ENCODE assay signal across 8 mouse cellular contexts in genomic region chr5:109752073-109752780, GRCm38 (mm10). TPM values are rescaled to one million over a fixed set of nuclear protein-coding genes. Genes with fewer than 3 reads are reported as not detected.
DNase-seq lines count a peak whose midpoint lies in the region; ATAC-seq and TF ChIP-seq lines count a peak whose summit lies in the region.
"Not testable (repeated sequence)": the region's sequence is repeated elsewhere in the genome, so short reads cannot be mapped to it uniquely, and the experiment has no call there.

No protein-coding gene starts in this region.

- not testable (repeated sequence) for H3K27me3 ChIP-seq in embryonic facial prominence, embryonic 13.5 days; heart, embryonic 11.5 days (ENCODE audit: control insufficient read depth, insufficient read depth, low read length); intestine, embryonic 14.5 days (replicated peaks; ENCODE audit: control insufficient read depth, insufficient read depth, low read length); liver, adult 2 months (ENCODE audit: control insufficient read depth, insufficient read depth, low read length)

- H3K9me3 ChIP-seq in embryonic facial prominence, embryonic 13.5 days; heart, embryonic 11.5 days (replicated peaks; ENCODE audit: control insufficient read depth, low read length); intestine, embryonic 14.5 days (ENCODE audit: control insufficient read depth, low read length): not testable (repeated sequence)

- TF ChIP-seq CTCF in liver, adult 2 months (IDR thresholded peaks at IDR 0.05; ENCODE audit: low read depth, low read length); olfactory bulb, adult 2 months (IDR thresholded peaks at IDR 0.05; ENCODE audit: insufficient read depth, low read depth, low read length): not testable (repeated sequence)

- peak overlapping the region; percentile 66 for H3K4me2 ChIP-seq in embryonic facial prominence, embryonic 13.5 days
- peak overlapping the region; percentile 29; the same call in 1 of the 2 replicates for H3K4me2 ChIP-seq in heart, embryonic 11.5 days
- H3K4me2 ChIP-seq in intestine, embryonic 14.5 days (ENCODE audit: low read length), result peak overlapping the region; percentile 32; the same call in 1 of the 2 replicates

- DNase-seq in 416B (ENCODE audit: low read depth), result peak; percentile 31
- not testable (repeated sequence) for DNase-seq in intestine, embryonic 14.5 days (ENCODE audit: low spot score)
- peak; percentile 26 for DNase-seq in liver, adult 2 months (ENCODE audit: extremely low read depth, low read depth, low spot score)
- DNase-seq in mesoderm, embryonic 11.5 days (ENCODE audit: low read depth, low spot score), result peak; percentile 0

- H3K9ac ChIP-seq in embryonic facial prominence, embryonic 13.5 days; heart, embryonic 11.5 days (ENCODE audit: low read depth, low read length); intestine, embryonic 14.5 days (ENCODE audit: low read length); liver, adult 2 months (ENCODE audit: low read depth, low read length): not testable (repeated sequence)

- ATAC-seq in activated CD4-positive, CD25-positive, alpha-beta regulatory T cell, adult 4 months, result peak; percentile 2
- ATAC-seq in embryonic facial prominence, embryonic 13.5 days (ENCODE audit: insufficient number of reproducible peaks, insufficient read depth, low FRiP score, low TSS enrichment, low read depth); heart, embryonic 11.5 days (replicated peaks; ENCODE audit: insufficient number of reproducible peaks, low FRiP score, low TSS enrichment): not testable (repeated sequence)
- peak; percentile 38; the same call in 1 of the 2 replicates for ATAC-seq in intestine, embryonic 14.5 days (replicated peaks; ENCODE audit: low FRiP score, low TSS enrichment, low read depth)

- TF ChIP-seq POLR2A in liver, adult 2 months (IDR thresholded peaks at IDR 0.05; ENCODE audit: extremely low read depth, insufficient read depth, low read length); olfactory bulb, adult 2 months (IDR thresholded peaks at IDR 0.05; ENCODE audit: insufficient read depth, low read depth, low read length): not testable (repeated sequence)

- not testable (repeated sequence) for H3K79me2 ChIP-seq in liver, adult 2 months (ENCODE audit: control insufficient read depth, insufficient read depth, low read length)

- H3K27ac ChIP-seq in embryonic facial prominence, embryonic 13.5 days; heart, embryonic 11.5 days (ENCODE audit: low read depth, low read length); intestine, embryonic 14.5 days (ENCODE audit: low read depth); liver, adult 2 months (replicated peaks; ENCODE audit: insufficient read depth, low read depth, low read length); olfactory bulb, adult 2 months (ENCODE audit: insufficient read depth, low read depth, low read length): not testable (repeated sequence)

- not testable (repeated sequence) for H3K4me1 ChIP-seq in embryonic facial prominence, embryonic 13.5 days; heart, embryonic 11.5 days (ENCODE audit: control insufficient read depth, insufficient read depth, low read length); intestine, embryonic 14.5 days (replicated peaks; ENCODE audit: control insufficient read depth, insufficient read depth, low read length); liver, adult 2 months (ENCODE audit: control insufficient read depth, insufficient read depth, low read length); olfactory bulb, adult 2 months (ENCODE audit: control insufficient read depth, insufficient read depth, low read length)

- H3K4me3 ChIP-seq in embryonic facial prominence, embryonic 13.5 days, result peak overlapping the region; percentile 62
- H3K4me3 ChIP-seq in heart, embryonic 11.5 days (ENCODE audit: low read depth, low read length), result peak overlapping the region; percentile 65
- not testable (repeated sequence) for H3K4me3 ChIP-seq in intestine, embryonic 14.5 days (ENCODE audit: low read depth, low read length); liver, adult 2 months (ENCODE audit: insufficient read depth, low read depth, low read length)
- peak overlapping the region; percentile 56 for H3K4me3 ChIP-seq in olfactory bulb, adult 2 months (ENCODE audit: insufficient read depth, low read depth, low read length)

- 54% methylated on average over 4 of the region's 4 CpGs for WGBS in embryonic facial prominence, embryonic 13.5 days
- WGBS in heart, embryonic 11.5 days (ENCODE audit: insufficient replicate concordance), result 55% methylated on average over 4 of the region's 4 CpGs
- WGBS in intestine, embryonic 14.5 days, result 57% methylated on average over 4 of the region's 4 CpGs
- WGBS in liver, adult 2 months, result 65% methylated on average over 4 of the region's 4 CpGs
- 52% methylated on average over 4 of the region's 4 CpGs for WGBS in olfactory bulb, adult 2 months

- not testable (repeated sequence) for H3K36me3 ChIP-seq in embryonic facial prominence, embryonic 13.5 days; heart, embryonic 11.5 days (ENCODE audit: control insufficient read depth, insufficient read depth, low read length); intestine, embryonic 14.5 days (ENCODE audit: control insufficient read depth, insufficient read depth, low read length); liver, adult 2 months (ENCODE audit: control insufficient read depth, insufficient read depth, low read length)

RNA-seq across cellular contexts. Expression of gene 4930522L14Rik, which starts 0.5 kb away (rescaled TPM):
- polyA plus RNA-seq in activated CD4-positive, CD25-positive, alpha-beta regulatory T cell, adult 4 months (2017; shearing (Covaris generic)), result 10 to 100 TPM; 11.6 to 29.7 TPM
- polyA plus RNA-seq in embryonic facial prominence, embryonic 13.5 days (2015; fragmentation: Nextera tagmentation; extraction: Ambion mirVana), result 7.7 and 8.1 TPM in 2 replicates
- 6.6 and 7.5 TPM in 2 replicates for polyA plus RNA-seq in heart, embryonic 11.5 days (2014; fragmentation: Nextera tagmentation; extraction: Ambion mirVana)
- polyA plus RNA-seq in intestine, embryonic 14.5 days (2014; fragmentation: Nextera tagmentation; extraction: Ambion mirVana), result 12.1 and 13.1 TPM in 2 replicates
- total RNA-seq in liver, adult 2 months (2014; rRNA removed), result 4.9 and 6.4 TPM in 2 replicates
- polyA plus RNA-seq in liver, adult 2 months (2012; rRNA removed), result 0.32 and 0.39 TPM in 2 replicates
- polyA plus RNA-seq in olfactory bulb, adult 2 months (2012; ENCODE audit: insufficient read depth, insufficient read length, low replicate concordance, missing spikeins), result not detected in 2 replicates
